Mouse (Mus musculus): ENCODE data around the gene Htra3. TPM values are rescaled to one million over a fixed set of nuclear protein-coding genes. Genes with fewer than 3 reads are reported as not detected.
A peak's percentile ranks its signal among the peaks of the same experiment; 100 is the strongest.

Htra3 gene
- polyA plus RNA-seq, 1 experiment from 2014 or later, result 10.9 TPM

DNA sequence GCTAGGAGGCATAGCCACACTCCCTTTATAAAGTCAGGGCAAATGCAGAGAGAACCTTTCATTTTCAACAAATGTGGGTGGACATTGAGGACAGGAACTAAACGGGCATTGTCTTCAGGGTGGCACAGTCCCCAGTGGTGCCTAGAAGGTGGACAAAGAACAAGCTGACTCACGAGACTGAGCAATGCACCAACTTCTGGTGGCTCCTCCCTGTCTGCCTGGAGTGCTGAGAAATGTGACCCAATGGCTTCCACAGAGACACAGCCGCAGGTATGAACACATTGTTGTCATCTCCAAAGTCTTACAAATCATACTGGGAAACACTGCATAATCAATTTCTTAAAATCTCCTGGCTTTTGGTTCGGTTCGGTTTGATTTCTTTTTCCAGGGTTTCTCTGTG lies 37.9 kb upstream of the Htra3 start:
- no peak for ATAC-seq (replicated peaks)
- Histone ChIP-seq H3K4me3 (no peak overlapping the region), H3K27me3 (no peaks in the 10 kb centered on the region), H3K9me3 (no peaks in the 10 kb centered on the region), H3K4me1 (no peaks in the 10 kb centered on the region), H3K27ac (replicated peaks) (no peak overlapping the region), H3K4me2 (replicated peaks) (no peak overlapping the region), H3K9ac (replicated peaks) (no peak overlapping the region), H3K36me3 (no peaks in the 10 kb centered on the region)
- 82% methylated on average over 5 of the region's 5 CpGs for WGBS

DNA sequence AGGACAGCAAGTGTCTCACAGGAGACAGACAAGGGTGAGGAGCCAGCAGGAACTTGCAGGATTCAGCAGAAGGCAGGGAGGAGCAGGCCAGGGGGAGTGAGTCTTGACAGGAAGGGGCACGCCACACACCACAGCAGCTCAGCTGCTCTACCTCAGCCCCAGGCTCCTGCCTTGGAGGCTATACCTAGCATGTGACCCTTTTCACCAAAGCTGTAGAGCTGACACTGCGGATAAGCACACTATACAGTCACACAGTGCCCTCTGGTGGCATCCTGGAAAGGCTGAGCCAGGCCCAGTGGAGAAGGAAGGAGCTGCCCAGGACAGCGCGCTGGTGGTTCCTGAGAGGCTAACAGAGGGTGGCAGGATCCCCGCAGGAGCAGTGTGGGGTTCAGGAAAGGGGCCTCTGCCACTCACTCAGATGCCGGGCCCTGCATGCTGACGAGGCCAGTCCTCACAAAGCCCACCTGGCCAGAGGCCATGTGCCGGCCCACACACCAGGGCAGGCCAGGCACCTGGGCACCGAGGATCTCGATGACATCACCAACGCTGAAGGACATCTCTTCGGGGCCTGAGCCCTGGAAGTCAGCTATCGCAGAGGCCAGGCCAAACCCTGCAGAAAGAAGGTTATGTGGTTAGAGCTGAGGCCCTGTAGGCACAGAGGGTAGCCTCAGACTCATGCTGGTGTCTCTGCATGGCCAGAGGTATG lies 34.2 kb upstream of the Htra3 start:
- no peak overlapping the region for H3K9ac ChIP-seq (replicated peaks)
- H3K27ac ChIP-seq (replicated peaks), result no peak overlapping the region
- H3K4me3 ChIP-seq, result no peak overlapping the region
- peak; percentile 89 for ATAC-seq (replicated peaks)
- H3K9me3 ChIP-seq, result no peaks in the 10 kb centered on the region
- H3K4me2 ChIP-seq (replicated peaks), result no peak overlapping the region
- no peaks in the 10 kb centered on the region for H3K27me3 ChIP-seq
- no peaks in the 10 kb centered on the region for H3K4me1 ChIP-seq
- 51% methylated on average over 13 of the region's 13 CpGs for WGBS
- H3K36me3 ChIP-seq, result no peaks in the 10 kb centered on the region

GRCm38 (mm10) chr5:35712517-35712916 lies 32.9 kb upstream of the Htra3 start:
- no peak overlapping the region for H3K4me3 ChIP-seq
- H3K27ac ChIP-seq (replicated peaks), result no peak overlapping the region
- WGBS, result 78% methylated on average over 5 of the region's 5 CpGs
- no peak overlapping the region for H3K4me2 ChIP-seq (replicated peaks)
- H3K36me3 ChIP-seq, result no peaks in the 10 kb centered on the region
- no peak for ATAC-seq (replicated peaks)
- H3K4me1 ChIP-seq, result no peaks in the 10 kb centered on the region
- no peak overlapping the region for H3K9ac ChIP-seq (replicated peaks)
- H3K9me3 ChIP-seq, result no peaks in the 10 kb centered on the region
- no peaks in the 10 kb centered on the region for H3K27me3 ChIP-seq

- Histone ChIP-seq H3K27me3 (no peaks in the 10 kb centered on the region), H3K4me2 (replicated peaks) (no peak overlapping the region), H3K9me3 (no peaks in the 10 kb centered on the region), H3K27ac (replicated peaks) (no peak overlapping the region), H3K9ac (replicated peaks) (no peak overlapping the region), H3K36me3 (no peaks in the 10 kb centered on the region), H3K4me3 (no peak overlapping the region), H3K4me1 (no peaks in the 10 kb centered on the region)
- WGBS, result 55% methylated on average over 3 of the region's 3 CpGs
- no peak for ATAC-seq (replicated peaks)
Observed at GRCm38 (mm10) chr5:35710931-35711330, 31.3 kb upstream of the Htra3 start.

GRCm38 (mm10) chr5:35710481-35710880 lies 30.9 kb upstream of the Htra3 start:
- Histone ChIP-seq H3K27me3 (no peaks in the 10 kb centered on the region), H3K27ac (replicated peaks) (no peak overlapping the region), H3K36me3 (no peaks in the 10 kb centered on the region), H3K9ac (replicated peaks) (no peak overlapping the region), H3K9me3 (no peaks in the 10 kb centered on the region), H3K4me1 (no peaks in the 10 kb centered on the region), H3K4me3 (no peak overlapping the region), H3K4me2 (replicated peaks) (no peak overlapping the region)
- 74% methylated on average over 3 of the region's 3 CpGs for WGBS
- ATAC-seq (replicated peaks), result no peak

- no peaks in the 10 kb centered on the region for H3K4me1 ChIP-seq
- no peaks in the 10 kb centered on the region for H3K9me3 ChIP-seq
- H3K36me3 ChIP-seq, result no peaks in the 10 kb centered on the region
- H3K9ac ChIP-seq (replicated peaks), result no peak overlapping the region
- no peaks in the 10 kb centered on the region for H3K27me3 ChIP-seq
- no peak for ATAC-seq (replicated peaks)
- no peak overlapping the region for H3K4me2 ChIP-seq (replicated peaks)
- H3K4me3 ChIP-seq, result no peak overlapping the region
- no peak overlapping the region for H3K27ac ChIP-seq (replicated peaks)
- WGBS, result 85% methylated on average over 3 of the region's 3 CpGs
Observed at GRCm38 (mm10) chr5:35705411-35705810, 25.8 kb upstream of the Htra3 start.

GRCm38 (mm10) chr5:35703814-35704213 lies 24.2 kb upstream of the Htra3 start:
- Histone ChIP-seq H3K4me1 (no peaks in the 10 kb centered on the region), H3K4me2 (replicated peaks) (no peak overlapping the region), H3K9ac (replicated peaks) (no peak overlapping the region), H3K9me3 (no peaks in the 10 kb centered on the region), H3K27me3 (no peaks in the 10 kb centered on the region), H3K4me3 (no peak overlapping the region), H3K36me3 (no peaks in the 10 kb centered on the region), H3K27ac (replicated peaks) (no peak overlapping the region)
- ATAC-seq (replicated peaks), result no peak
- 94% methylated on average over 4 of the region's 4 CpGs for WGBS

DNA sequence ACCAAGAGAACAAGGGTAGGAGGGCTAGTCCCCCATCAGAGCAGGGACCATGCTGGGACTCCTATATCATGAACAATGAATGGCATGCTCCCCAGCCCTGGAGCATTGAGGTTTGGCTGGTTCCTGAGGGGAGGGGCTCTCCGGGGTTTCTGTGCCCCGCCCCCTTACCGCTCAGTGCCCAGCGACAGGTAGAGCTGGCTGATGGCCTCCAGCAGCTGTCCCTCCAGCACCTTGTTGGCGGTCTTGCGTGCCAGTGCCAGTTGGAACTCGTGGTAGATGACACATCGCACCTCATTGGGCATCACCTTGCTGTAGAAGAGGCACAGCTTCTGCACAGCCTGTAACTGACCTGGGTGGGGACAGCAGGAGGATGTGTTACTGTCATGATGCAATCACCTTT lies 23.6 kb upstream of the Htra3 start:
- Histone ChIP-seq H3K9me3 (no peaks in the 10 kb centered on the region), H3K27me3 (no peaks in the 10 kb centered on the region), H3K4me2 (replicated peaks) (no peak overlapping the region), H3K36me3 (no peaks in the 10 kb centered on the region), H3K4me1 (no peaks in the 10 kb centered on the region), H3K9ac (replicated peaks) (no peak overlapping the region), H3K27ac (replicated peaks) (no peak overlapping the region), H3K4me3 (no peak overlapping the region)
- ATAC-seq (replicated peaks), result no peak
- WGBS, result 87% methylated on average over 8 of the region's 8 CpGs

- H3K36me3 ChIP-seq, result no peaks in the 10 kb centered on the region
- WGBS, result 86% methylated on average over 4 of the region's 4 CpGs
- no peaks in the 10 kb centered on the region for H3K4me1 ChIP-seq
- H3K27ac ChIP-seq (replicated peaks), result no peak overlapping the region
- no peak for ATAC-seq (replicated peaks)
- H3K4me3 ChIP-seq, result no peak overlapping the region
- no peak overlapping the region for H3K4me2 ChIP-seq (replicated peaks)
- H3K27me3 ChIP-seq, result no peaks in the 10 kb centered on the region
- H3K9ac ChIP-seq (replicated peaks), result no peak overlapping the region
- no peaks in the 10 kb centered on the region for H3K9me3 ChIP-seq
Observed at GRCm38 (mm10) chr5:35702582-35703140, 23.1 kb upstream of the Htra3 start.

GRCm38 (mm10) chr5:35701042-35701441 lies 21.5 kb upstream of the Htra3 start:
- H3K9ac ChIP-seq (replicated peaks), result no peak overlapping the region
- ATAC-seq (replicated peaks), result no peak
- H3K4me2 ChIP-seq (replicated peaks), result no peak overlapping the region
- no peak overlapping the region for H3K4me3 ChIP-seq
- no peaks in the 10 kb centered on the region for H3K4me1 ChIP-seq
- H3K36me3 ChIP-seq, result no peaks in the 10 kb centered on the region
- no peaks in the 10 kb centered on the region for H3K27me3 ChIP-seq
- 51% methylated on average over 6 of the region's 6 CpGs for WGBS
- no peaks in the 10 kb centered on the region for H3K9me3 ChIP-seq
- no peak overlapping the region for H3K27ac ChIP-seq (replicated peaks)

DNA sequence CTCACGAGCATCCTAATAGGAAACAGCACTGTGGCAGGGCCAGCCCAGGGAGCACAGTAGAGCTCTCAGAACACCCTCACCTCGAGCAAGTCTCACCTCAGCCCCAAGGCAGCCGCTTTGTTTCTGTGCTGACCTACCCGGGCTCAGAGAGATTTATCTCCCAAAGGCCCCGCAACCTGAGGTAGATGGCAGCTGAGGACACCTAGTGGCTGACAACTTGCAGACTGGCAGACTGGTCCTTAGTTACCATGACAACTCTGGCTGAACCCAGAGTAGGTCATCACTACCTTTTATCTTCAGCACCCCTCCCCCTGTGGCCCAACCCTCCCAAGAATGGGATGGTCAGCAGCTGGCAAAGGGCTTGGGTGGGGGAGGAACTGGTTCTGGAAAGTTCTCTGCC lies 16.2 kb upstream of the Htra3 start:
- no peaks in the 10 kb centered on the region for H3K4me1 ChIP-seq
- no peak for ATAC-seq (replicated peaks)
- H3K4me3 ChIP-seq, result no peak overlapping the region
- H3K9me3 ChIP-seq, result no peaks in the 10 kb centered on the region
- H3K27me3 ChIP-seq, result no peaks in the 10 kb centered on the region
- H3K27ac ChIP-seq (replicated peaks), result no peak overlapping the region
- H3K36me3 ChIP-seq, result no peaks in the 10 kb centered on the region
- WGBS, result 26% methylated on average over 5 of the region's 5 CpGs
- no peak overlapping the region for H3K4me2 ChIP-seq (replicated peaks)
- H3K9ac ChIP-seq (replicated peaks), result no peak overlapping the region

GRCm38 (mm10) chr5:35693638-35694037 lies 14.1 kb upstream of the Htra3 start:
- WGBS, result 74% methylated on average over 4 of the region's 4 CpGs
- Histone ChIP-seq H3K27ac (replicated peaks) (no peak overlapping the region), H3K36me3 (no peaks in the 10 kb centered on the region), H3K4me2 (replicated peaks) (no peak overlapping the region), H3K9ac (replicated peaks) (no peak overlapping the region), H3K9me3 (no peaks in the 10 kb centered on the region), H3K4me3 (no peak overlapping the region), H3K4me1 (no peaks in the 10 kb centered on the region), H3K27me3 (no peaks in the 10 kb centered on the region)
- no peak for ATAC-seq (replicated peaks)

- no peak overlapping the region for H3K9ac ChIP-seq (replicated peaks)
- ATAC-seq (replicated peaks), result no peak
- 78% methylated on average over 11 of the region's 11 CpGs for WGBS
Observed at GRCm38 (mm10) chr5:35691246-35691645, 11.7 kb upstream of the Htra3 start.

More at GRCm38 (mm10) chr5:35691246-35691645, 11.7 kb upstream of the Htra3 start:
- no peak overlapping the region for H3K4me3 ChIP-seq
- H3K36me3 ChIP-seq, result no peaks in the 10 kb centered on the region
- H3K27ac ChIP-seq (replicated peaks), result no peak overlapping the region
- H3K9me3 ChIP-seq, result no peaks in the 10 kb centered on the region
- H3K4me1 ChIP-seq, result no peaks in the 10 kb centered on the region
- H3K27me3 ChIP-seq, result no peaks in the 10 kb centered on the region
- H3K4me2 ChIP-seq (replicated peaks), result no peak overlapping the region
